Mouse (Mus musculus) spleen, adult 18-20 months (tissue): ENCODE data around the gene Samd11.

Source experiments
- DNase-seq, 2 experiments: peaks; one replicate each; pipeline ENCODE4 v3.0.0; 2022; ENCODE audit warnings: mixed read lengths in 2 of 2

Samd11 gene

DNA sequence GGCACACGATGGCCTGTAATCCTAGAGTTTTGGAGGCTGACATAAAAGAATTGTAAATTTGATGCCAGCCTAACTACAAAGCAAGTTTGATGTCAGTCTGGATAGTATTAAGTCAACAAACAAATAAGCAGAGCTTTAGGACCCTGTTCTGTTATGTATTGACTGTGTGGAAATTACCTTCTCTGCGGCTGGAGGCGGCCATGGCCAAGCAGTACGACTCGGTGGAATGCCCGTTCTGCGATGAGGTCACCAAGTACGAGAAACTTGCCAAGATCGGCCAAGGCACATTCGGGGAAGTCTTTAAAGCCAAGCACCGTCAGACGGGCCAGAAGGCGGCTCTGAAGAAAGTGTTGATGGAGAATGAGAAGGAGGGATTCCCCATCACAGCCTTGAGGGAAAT, 42.3 kb downstream of the Samd11 start:
- DNase-seq = no peak

DNA sequence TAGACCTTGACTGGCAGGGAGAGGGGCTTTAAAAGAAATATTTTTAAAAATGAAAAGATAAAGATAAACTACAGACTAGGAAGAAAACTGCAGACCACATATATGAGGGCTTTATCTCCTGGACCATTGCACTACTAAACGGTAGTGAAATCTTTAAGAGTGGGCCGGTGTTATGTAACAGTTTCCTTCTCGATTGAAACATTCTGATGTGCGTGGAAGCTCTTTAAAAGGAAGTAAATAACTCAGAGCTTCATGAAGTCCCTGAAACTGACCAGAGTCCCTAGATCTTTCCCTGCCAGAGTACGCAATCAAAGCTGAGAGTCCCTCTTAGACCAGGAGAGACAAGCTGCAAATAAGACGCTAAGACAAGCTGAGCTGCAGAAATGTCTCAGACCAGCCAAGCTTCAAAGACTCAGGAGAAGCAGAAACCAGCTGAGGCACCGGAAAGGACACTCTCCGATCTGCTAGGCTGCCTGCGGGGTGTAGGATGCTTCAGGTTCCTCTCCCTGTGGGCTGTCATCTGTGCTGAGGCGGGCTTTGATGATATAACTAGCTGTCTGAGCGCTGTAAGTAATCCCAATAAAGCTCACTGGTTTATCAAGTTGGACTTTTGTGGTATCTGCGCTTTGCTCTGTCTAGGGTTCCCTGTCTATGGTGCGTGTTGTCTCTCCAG, 45.4 kb downstream of the Samd11 start:
- DNase-seq = no peak

DNA sequence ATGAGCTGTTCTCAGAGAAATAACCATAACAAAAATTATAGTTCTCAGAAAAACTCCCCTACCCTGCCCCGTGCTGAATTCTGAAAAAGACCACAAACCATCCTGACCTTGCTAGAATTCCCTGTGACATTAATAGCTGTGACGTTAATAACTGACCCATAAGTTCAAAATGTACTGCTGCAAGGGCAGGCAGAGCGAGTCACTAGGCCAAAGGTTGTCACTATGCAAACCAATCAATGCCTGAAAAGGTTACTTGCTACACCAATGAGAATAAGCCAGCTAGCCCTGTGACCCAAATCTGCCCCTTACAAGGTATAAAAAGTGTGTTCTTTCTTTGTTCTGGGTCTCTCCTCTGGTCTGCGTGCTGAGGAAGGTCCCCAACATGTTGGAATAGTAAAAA, 46.6 kb downstream of the Samd11 start:
- DNase-seq = no peak

GRCm38 (mm10) chr4:156203413-156204131, 51.9 kb downstream of the Samd11 start:
- DNase-seq = no peak

- DNase-seq = peak; percentile 68 to 72
These were observed 52.5 kb downstream of the Samd11 start, which contains the start of gene AW011738 for GRCm38 (mm10) chr4:156203001-156203412. TSS of gene AW011738 (plus strand) at chr4:156203304.

GRCm38 (mm10) chr4:156202462-156202893, 53.0 kb downstream of the Samd11 start:
- DNase-seq = no peak

DNA sequence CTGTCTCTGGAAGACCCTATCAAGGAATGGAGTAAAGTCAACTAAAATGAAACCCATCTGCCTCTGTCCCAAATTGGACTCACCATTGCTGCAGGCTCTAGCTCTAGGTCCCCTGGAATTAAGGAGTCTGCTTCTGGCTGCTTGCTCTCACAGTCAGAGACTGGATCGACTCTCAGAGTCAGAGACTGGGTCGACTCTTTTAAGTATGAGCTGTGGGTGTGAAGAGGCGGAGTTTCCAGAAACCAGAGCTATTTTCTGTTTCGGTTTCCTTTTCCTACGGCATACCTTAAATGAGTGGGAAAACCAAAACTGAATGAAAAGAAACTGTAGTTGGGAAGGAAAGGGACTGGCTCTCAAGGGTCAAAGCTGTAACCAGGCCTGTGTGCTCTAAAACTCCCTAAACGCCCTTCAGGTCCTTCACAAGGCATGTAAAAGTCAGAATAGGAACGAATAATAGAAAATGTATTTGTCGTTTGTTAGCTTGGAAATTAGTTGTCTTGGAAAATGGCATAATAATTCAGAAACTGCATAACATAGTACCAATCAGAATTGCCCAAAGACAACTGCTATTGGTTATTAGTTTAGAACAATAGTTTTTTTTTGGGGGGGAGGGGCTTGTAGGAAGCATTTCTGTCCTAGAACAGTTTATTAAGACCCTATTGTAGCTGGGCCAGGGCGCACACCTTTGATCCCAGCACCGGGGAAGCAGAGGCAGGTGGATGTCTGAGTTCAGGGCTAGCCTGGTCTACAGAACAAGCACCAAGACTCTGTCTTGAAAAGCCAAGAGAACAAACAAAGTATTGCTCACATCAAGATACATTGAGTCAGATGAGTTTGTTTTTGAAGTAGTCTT, 54.6 kb downstream of the Samd11 start, which contains the start of gene Isg15:
TSS of gene Isg15 (minus strand) at position 196 of the 853 bp plus-strand sequence.
- no peak for DNase-seq

GRCm38 (mm10) chr4:156197829-156198205, 57.6 kb downstream of the Samd11 start:
- peak; percentile 68 to 75 for DNase-seq

DNA sequence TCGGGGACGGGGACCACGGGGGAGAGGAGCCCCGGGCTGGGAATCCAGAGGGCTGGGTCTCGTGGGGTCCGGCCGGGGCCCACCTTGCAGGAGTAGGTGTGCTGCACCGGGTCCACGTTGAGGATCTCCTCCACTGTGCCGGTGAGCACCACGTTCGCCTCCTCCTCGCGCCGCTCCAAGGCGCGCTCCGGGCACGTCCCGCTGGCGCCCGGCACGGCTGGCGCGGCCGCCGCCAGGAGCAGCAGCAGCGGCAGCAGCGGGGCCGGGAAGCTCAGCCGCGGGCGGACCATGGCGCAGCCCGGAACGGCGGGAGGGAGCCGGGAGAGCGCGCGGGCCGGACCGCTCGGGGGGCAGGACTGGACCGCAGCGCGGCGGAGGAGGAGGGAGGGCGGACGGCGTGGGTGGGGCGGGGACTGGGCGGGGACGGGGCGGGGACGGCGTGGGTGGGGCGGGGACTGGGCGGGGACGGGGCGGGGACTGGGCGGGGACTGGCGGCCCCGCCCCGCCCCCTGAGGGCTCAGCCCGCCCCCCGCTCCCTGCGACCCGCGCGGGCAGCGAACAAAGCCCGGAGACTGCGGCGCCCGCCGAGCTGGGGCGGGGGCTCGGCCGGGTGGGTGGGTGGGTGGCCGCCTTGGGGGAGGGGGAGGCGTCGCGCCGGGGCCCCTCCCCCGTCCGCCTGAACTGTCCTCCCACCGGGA, 58.2 kb downstream of the Samd11 start, which contains the start of gene Agrn:
TSS of gene Agrn (minus strand) at position 358 of the 698 bp plus-strand sequence.
- DNase-seq = peak; percentile 57 to 63
